Mouse (Mus musculus) liver, embryonic 15.5 days (tissue): ENCODE results near the gene Camsap3. TPM values are rescaled to one million over a fixed set of nuclear protein-coding genes. Genes with fewer than 3 reads are reported as not detected.

Source experiments
- ATAC-seq: fragments of 200-750 bp; cut with Nextera tagmentation; 2 replicates; pipeline ENCODE4 v1.8.0; 2017; ENCODE audit warnings: moderate number of reproducible peaks, mild to moderate bottlenecking, moderate library complexity; ENCODE audit not compliant: insufficient read depth
- H3K27ac ChIP-seq: fragments of 300-500 bp; sonication (generic); replicated peaks from 2 replicates; pipeline ENCODE4 v1.5.1; 2015; ENCODE audit warnings: mild to moderate bottlenecking, inconsistent platforms
- H3K27me3 ChIP-seq: fragments of 300-500 bp; sonication (generic); 2 replicates; pipeline ENCODE4 v1.6.1; 2015; ENCODE audit warnings: mild to moderate bottlenecking, inconsistent platforms
- H3K36me3 ChIP-seq: fragments of 300-500 bp; sonication (generic); replicated peaks from 2 replicates; pipeline ENCODE4 v1.6.1; 2015; ENCODE audit warnings: moderate library complexity, mild to moderate bottlenecking, inconsistent platforms
- H3K4me1 ChIP-seq: fragments of 300-500 bp; sonication (generic); replicated peaks from 2 replicates; pipeline ENCODE4 v1.6.1; 2015; ENCODE audit warnings: inconsistent platforms
- H3K4me2 ChIP-seq: fragments of 300-500 bp; sonication (generic); 2 replicates; pipeline ENCODE4 v1.6.1; 2015; ENCODE audit warnings: moderate library complexity, mild to moderate bottlenecking, inconsistent platforms
- H3K4me3 ChIP-seq: fragments of 300-500 bp; sonication (generic); replicated peaks from 2 replicates; pipeline ENCODE4 v1.5.1; 2015; ENCODE audit warnings: mild to moderate bottlenecking, inconsistent platforms
- H3K9ac ChIP-seq: fragments of 300-500 bp; sonication (generic); 2 replicates; pipeline ENCODE4 v1.6.1; 2015; ENCODE audit warnings: moderate library complexity, mild to moderate bottlenecking, inconsistent platforms
- H3K9me3 ChIP-seq: fragments of 300-500 bp; sonication (generic); replicated peaks from 2 replicates; pipeline ENCODE4 v1.6.1; 2016; ENCODE audit warnings: inconsistent platforms
- WGBS: fragments of 180-500 bp; shearing (Covaris S2); methylation state at CpG from one replicate; pipeline ENCODE4 v1.1.7; 2015; ENCODE audit warnings: mixed read lengths; ENCODE audit not compliant: insufficient replicate concordance; 5-methylcytosine and 5-hydroxymethylcytosine counted together
- polyA plus RNA-seq: library from polyadenylated mRNA; unstranded; fragments of >200 nt; fragmentation: Nextera tagmentation; extraction: Ambion mirVana; gene quantifications from 2 replicates; pipeline ENCODE4 v1.2.1, GENCODE M21; 2015

Camsap3 gene
- polyA plus RNA-seq, 1 experiment from 2014 or later, result 1.9 TPM

GRCm38 (mm10) chr8:3600401-3600800 lies 13.3 kb downstream of the Camsap3 start:
- Histone ChIP-seq H3K9me3 (no peaks in the 10 kb centered on the region), H3K9ac (no peak overlapping the region), H3K4me1 (no peaks in the 10 kb centered on the region), H3K4me2 (no peak overlapping the region), H3K27me3 (no peaks in the 10 kb centered on the region), H3K4me3 (no peak overlapping the region), H3K36me3 (0 out of 2 replicates have a peak, but pooled peaks cover 2% of the 10 kb centered on the region), H3K27ac (no peak overlapping the region)
- no peak for ATAC-seq
- 72% methylated on average over 6 of the region's 6 CpGs for WGBS

GRCm38 (mm10) chr8:3603439-3603838 lies 16.3 kb downstream of the Camsap3 start:
- Histone ChIP-seq H3K27ac (no peak overlapping the region), H3K27me3 (no peaks in the 10 kb centered on the region), H3K9ac (no peak overlapping the region), H3K4me3 (no peak overlapping the region), H3K4me2 (no peak overlapping the region), H3K9me3 (no peaks in the 10 kb centered on the region), H3K4me1 (peaks cover 7% of the 10 kb centered on the region; the same call in 1 of the 2 replicates), H3K36me3 (peaks cover 13% of the 10 kb centered on the region; the same call in 1 of the 2 replicates)
- no peak for ATAC-seq
- WGBS, result 69% methylated on average over 13 of the region's 13 CpGs

DNA sequence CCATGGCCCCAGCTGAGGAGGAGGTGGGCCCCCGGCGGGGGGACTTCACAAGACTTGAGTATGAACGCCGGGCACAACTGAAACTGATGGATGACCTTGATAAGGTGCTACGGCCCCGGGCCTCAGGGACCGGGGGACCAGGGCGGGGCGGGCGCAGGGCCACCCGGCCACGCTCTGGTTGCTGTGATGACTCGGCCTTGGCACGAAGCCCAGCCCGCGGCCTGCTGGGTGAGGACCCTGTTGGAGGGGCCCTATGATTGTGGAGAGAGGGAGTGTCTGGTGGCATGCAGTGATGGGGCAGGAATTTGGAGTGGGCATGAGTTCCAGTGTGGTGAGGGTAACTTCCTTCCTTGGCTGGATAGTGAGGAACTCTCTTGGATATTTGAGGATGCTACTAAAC lies 19.5 kb downstream of the Camsap3 start:
- Histone ChIP-seq H3K4me1 (peaks cover 7% of the 10 kb centered on the region; the same call in 1 of the 2 replicates), H3K27me3 (no peaks in the 10 kb centered on the region), H3K9ac (no peak overlapping the region), H3K27ac (no peak overlapping the region), H3K4me3 (no peak overlapping the region), H3K4me2 (no peak overlapping the region), H3K9me3 (no peaks in the 10 kb centered on the region), H3K36me3 (peaks cover 44% of the 10 kb centered on the region)
- ATAC-seq, result no peak
- WGBS, result 35% methylated on average over 16 of the region's 16 CpGs

GRCm38 (mm10) chr8:3607822-3608221 lies 20.7 kb downstream of the Camsap3 start:
- Histone ChIP-seq H3K27me3 (no peaks in the 10 kb centered on the region), H3K4me3 (no peak overlapping the region), H3K4me2 (no peak overlapping the region), H3K27ac (no peak overlapping the region), H3K9me3 (no peaks in the 10 kb centered on the region), H3K4me1 (peaks cover 7% of the 10 kb centered on the region; the same call in 1 of the 2 replicates), H3K9ac (no peak overlapping the region), H3K36me3 (peaks cover 56% of the 10 kb centered on the region)
- 83% methylated on average over 7 of the region's 7 CpGs for WGBS
- no peak for ATAC-seq

DNA sequence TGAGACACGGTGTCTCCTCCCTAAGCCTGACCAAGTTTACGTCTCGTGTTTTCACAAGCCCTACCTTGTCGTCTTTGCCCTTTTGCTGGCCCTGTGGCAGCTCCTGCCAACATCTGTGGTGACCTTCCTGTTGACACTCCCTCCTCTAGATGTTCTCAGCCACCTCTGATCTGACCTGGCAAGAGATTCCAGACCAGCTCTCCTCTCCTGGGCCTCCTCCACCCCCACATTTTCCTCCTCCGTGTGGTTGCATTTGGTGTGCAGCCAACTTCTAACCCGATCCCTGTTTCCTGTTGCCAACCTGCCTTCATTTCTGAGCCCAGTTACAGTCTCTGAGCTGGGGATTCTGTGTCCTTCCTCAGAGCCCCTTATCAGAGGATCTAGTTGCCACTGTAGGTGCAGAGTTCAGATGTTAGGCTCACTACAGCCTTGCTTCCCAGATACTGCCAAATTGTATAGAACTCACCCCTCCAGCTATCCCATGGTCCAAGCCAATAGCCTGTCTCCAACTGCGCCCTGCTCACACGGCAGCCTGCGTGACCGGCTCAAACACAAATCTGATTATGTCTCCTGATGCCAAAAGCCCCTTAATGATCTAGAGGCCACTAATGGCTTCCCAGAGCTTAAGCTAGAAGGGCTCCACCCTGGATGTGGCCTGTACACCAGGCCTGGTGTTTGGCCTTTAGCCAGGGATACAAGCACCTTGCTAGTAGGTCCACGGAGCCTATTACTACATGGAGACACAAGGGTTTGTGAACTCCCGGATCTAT lies 22.1 kb downstream of the Camsap3 start:
- no peak overlapping the region for H3K4me2 ChIP-seq
- H3K36me3 ChIP-seq, result peaks cover 70% of the 10 kb centered on the region
- no peak for ATAC-seq
- peaks cover 7% of the 10 kb centered on the region; the same call in 1 of the 2 replicates for H3K4me1 ChIP-seq
- no peaks in the 10 kb centered on the region for H3K9me3 ChIP-seq
- WGBS, result 81% methylated on average over 12 of the region's 12 CpGs
- H3K4me3 ChIP-seq, result no peak overlapping the region
- H3K27ac ChIP-seq, result no peak overlapping the region
- no peak overlapping the region for H3K9ac ChIP-seq
- H3K27me3 ChIP-seq, result no peaks in the 10 kb centered on the region

DNA sequence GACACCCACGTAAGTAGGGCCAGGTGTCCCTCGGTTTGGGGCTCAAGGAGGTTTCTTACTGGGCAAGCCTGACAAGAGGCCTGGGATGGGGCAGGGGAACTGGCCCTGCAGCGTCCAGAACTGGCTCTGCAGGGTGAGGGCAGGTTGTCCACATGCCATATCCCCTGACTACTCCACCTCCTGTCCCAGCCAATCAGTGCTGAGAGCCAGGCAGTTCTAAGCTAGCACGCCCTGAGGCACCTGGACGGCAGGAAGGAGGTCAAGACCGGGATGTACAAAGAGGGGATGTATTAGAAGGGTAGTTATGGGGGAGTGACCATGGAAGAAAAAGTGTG lies 22.7 kb downstream of the Camsap3 start:
- no peaks in the 10 kb centered on the region for H3K27me3 ChIP-seq
- no peak for ATAC-seq
- peaks cover 7% of the 10 kb centered on the region; the same call in 1 of the 2 replicates for H3K4me1 ChIP-seq
- no peak overlapping the region for H3K9ac ChIP-seq
- peaks cover 76% of the 10 kb centered on the region for H3K36me3 ChIP-seq
- H3K27ac ChIP-seq, result no peak overlapping the region
- no peak overlapping the region for H3K4me3 ChIP-seq
- WGBS, result 80% methylated on average over 6 of the region's 6 CpGs
- no peaks in the 10 kb centered on the region for H3K9me3 ChIP-seq
- H3K4me2 ChIP-seq, result no peak overlapping the region

- peak within 1 kb of the TSS; percentile 75 for H3K9ac ChIP-seq
- H3K36me3 ChIP-seq, result peaks cover 23% of the 10 kb centered on the region
- under 1% methylated on average over 37 of the region's 37 CpGs for WGBS
- H3K4me2 ChIP-seq, result peak within 1 kb of the TSS; percentile 82
- ATAC-seq, result peak; percentile 96
- H3K4me3 ChIP-seq, result peak within 1 kb of the TSS; percentile 94
- no peaks in the 10 kb centered on the region for H3K9me3 ChIP-seq
- H3K27me3 ChIP-seq, result no peaks in the 10 kb centered on the region
- H3K4me1 ChIP-seq, result peaks cover 31% of the 10 kb centered on the region
- H3K27ac ChIP-seq, result peak within 1 kb of the TSS; percentile 64
These were observed 34.3 kb downstream of the Camsap3 start, which contains the start of the genes Xab2 and Pet100 for GRCm38 (mm10) chr8:3621199-3621970. Gene Xab2 (minus strand): TSS chr8:3621316. Gene Pet100 (plus strand): TSS chr8:3621548.

GRCm38 (mm10) chr8:3622119-3622518 lies 35.0 kb downstream of the Camsap3 start:
- Histone ChIP-seq H3K4me1 (peaks cover 31% of the 10 kb centered on the region), H3K4me3 (peak overlapping the region; percentile 94), H3K27ac (no peak overlapping the region), H3K9ac (peak overlapping the region; percentile 68; the same call in 1 of the 2 replicates), H3K27me3 (no peaks in the 10 kb centered on the region), H3K4me2 (peak overlapping the region; percentile 82), H3K36me3 (peaks cover 17% of the 10 kb centered on the region), H3K9me3 (no peaks in the 10 kb centered on the region)
- WGBS, result 63% methylated on average over 8 of the region's 8 CpGs
- no peak for ATAC-seq

DNA sequence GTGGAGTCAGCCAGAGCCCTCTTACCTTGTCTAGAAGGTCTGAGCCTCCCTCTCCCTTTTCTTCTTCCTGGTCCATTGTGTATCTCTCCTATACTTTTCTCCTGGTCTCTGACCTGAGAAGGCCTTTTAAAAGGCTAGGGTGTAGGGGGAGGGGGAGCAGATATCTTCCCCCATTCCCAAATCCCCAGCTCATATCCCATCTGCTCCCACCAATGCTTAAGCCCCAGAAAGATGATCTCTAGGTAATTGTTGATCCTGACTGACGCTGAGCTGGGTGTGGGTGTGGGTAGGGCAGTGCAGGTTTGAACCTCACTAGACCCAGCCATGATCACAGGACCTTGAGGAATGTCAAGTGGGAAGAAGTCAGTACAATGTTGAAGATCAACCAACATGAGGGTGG lies 38.4 kb downstream of the Camsap3 start, which contains the start of gene Pcp2:
Gene Pcp2, minus strand, starts transcription at position 101 of the 400 bp plus-strand sequence.
- H3K4me3 ChIP-seq, result no peak within 1 kb of the TSS
- ATAC-seq, result no peak
- 56% methylated on average over 1 of the region's 1 CpGs for WGBS
- H3K27ac ChIP-seq, result no peak within 1 kb of the TSS
- no peaks in the 10 kb centered on the region for H3K9me3 ChIP-seq
- no peaks in the 10 kb centered on the region for H3K36me3 ChIP-seq
- H3K27me3 ChIP-seq, result peaks cover 18% of the 10 kb centered on the region
- H3K9ac ChIP-seq, result no peak within 1 kb of the TSS
- H3K4me2 ChIP-seq, result no peak within 1 kb of the TSS
- H3K4me1 ChIP-seq, result peaks cover 17% of the 10 kb centered on the region

GRCm38 (mm10) chr8:3626971-3627370 lies 39.9 kb downstream of the Camsap3 start:
- H3K4me1 ChIP-seq, result peaks cover 23% of the 10 kb centered on the region
- H3K9ac ChIP-seq, result no peak overlapping the region
- H3K9me3 ChIP-seq, result no peaks in the 10 kb centered on the region
- no peaks in the 10 kb centered on the region for H3K36me3 ChIP-seq
- no peak for ATAC-seq
- peaks cover 22% of the 10 kb centered on the region for H3K27me3 ChIP-seq
- H3K4me2 ChIP-seq, result no peak overlapping the region
- no peak overlapping the region for H3K4me3 ChIP-seq
- H3K27ac ChIP-seq, result no peak overlapping the region
- WGBS, result 17% methylated on average over 5 of the region's 5 CpGs

DNA sequence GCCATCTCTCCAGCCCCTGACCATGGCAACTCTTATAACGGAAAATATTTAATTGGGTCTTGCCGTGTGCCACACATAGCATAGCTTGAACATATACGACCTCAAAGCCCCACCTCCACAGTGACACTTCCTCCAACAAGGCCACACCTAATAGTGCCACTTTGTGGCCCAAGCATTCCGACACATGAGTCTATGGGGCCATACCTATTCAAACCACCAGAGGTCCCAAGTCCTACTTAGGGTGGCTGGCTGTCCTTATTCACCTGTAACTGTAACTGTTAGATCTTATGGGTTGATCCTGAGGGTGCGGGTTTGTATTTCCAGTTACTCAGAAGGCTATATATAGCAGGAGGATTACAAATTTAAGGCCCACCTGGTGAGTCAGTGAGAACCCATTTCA lies 40.9 kb downstream of the Camsap3 start:
- H3K36me3 ChIP-seq, result peaks cover under 1% of the 10 kb centered on the region
- no peak overlapping the region for H3K9ac ChIP-seq
- H3K4me2 ChIP-seq, result no peak overlapping the region
- no peak overlapping the region for H3K27ac ChIP-seq
- no peak overlapping the region for H3K4me3 ChIP-seq
- H3K4me1 ChIP-seq, result peaks cover 21% of the 10 kb centered on the region
- peaks cover 22% of the 10 kb centered on the region for H3K27me3 ChIP-seq
- 40% methylated on average over 5 of the region's 5 CpGs for WGBS
- H3K9me3 ChIP-seq, result no peaks in the 10 kb centered on the region
- no peak for ATAC-seq
